Mouse (Mus musculus) kidney, postnatal 14 days (tissue): Measurements from ENCODE around the gene Bpifc.
"Not testable (repeated sequence)": the region's sequence is repeated elsewhere in the genome, so short reads cannot be mapped to it uniquely, and the experiment has no call there.

Source experiments
- DNase-seq: peaks from one replicate; pipeline ENCODE4 v3.0.0; 2022; ENCODE audit warnings: mixed read lengths

Bpifc gene

DNA sequence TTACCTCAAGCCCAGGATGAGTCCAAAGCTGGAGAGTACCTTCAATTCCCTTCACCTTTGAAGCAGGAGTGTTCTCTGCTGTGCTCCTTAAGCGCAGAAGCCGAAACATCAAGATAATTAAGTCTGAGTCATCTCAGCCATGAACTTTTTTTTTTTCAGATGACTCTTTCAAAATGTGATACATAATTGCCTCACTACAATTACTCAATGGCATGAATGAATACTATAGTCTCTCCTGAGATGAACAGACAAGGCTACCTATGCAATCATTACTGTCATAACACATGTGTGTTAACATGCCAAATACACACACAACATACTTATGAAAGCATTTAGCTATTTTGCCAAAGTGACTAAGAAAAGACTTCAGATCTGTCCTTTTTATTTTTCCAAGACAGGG is at the start of gene Bpifc:
Gene Bpifc, minus strand, starts transcription at position 115 of the 400 bp plus-strand sequence.
- DNase-seq, result no peak

DNA sequence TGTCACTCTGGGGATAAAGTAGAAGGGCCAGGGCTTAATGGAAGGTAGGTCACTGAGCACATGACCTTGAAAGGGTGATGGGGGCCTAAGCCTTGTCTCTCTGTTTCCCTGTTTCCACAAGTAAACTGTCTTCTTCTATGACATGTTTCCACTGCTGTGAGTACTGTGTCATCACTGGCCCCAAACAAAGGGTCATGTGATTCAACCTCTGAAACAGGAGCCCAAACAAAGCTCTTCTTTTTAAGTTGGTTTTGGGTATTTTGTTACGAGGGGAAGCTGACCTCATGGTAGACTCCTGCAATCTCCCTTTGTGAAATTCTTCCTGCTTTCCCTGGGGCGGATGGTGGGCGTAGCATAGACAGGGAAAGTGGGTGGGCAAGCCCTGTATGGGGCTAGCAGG is 48.6 kb upstream of the Bpifc start:
- DNase-seq, result no peak

DNA sequence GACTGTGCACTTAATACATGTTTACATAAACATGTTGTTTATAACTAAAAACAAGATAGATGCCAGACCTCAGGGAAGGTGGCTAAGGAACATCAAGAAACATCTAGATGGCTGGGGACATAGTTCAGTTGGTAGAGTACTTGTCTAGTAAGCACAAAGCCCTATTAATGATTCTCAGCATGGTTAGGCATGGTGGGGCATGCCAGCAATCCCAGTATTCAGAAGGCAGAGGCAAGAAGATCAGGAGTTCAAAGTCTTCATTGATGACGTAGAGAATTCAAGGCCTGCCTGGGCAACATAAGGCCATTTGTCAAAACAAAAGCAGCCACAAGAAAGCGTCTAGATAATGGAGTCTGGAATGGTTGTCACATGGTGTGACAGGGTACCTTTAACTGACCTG is 46.0 kb upstream of the Bpifc start:
- peak; percentile 63 for DNase-seq

DNA sequence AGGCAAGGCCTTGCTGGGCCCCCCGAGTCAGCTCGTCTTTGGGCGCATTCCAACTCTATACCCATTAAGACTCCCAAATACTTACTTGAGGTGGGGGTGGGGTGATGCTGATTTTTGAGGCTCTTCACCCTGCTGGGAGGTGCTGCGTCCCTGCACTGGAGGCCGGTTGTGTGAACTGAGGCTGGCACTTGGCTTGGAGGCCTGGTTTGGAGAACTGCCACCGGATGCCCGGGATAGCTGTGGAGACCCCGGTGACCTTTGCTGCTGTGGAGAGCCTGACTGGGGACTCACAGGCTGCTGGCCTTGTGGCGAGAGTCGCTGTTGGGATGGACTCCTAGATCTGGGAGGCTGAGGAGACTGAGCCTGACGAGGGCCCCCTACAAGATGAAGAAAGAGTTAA is 45.6 kb upstream of the Bpifc start:
- DNase-seq, result peak; percentile 45

DNA sequence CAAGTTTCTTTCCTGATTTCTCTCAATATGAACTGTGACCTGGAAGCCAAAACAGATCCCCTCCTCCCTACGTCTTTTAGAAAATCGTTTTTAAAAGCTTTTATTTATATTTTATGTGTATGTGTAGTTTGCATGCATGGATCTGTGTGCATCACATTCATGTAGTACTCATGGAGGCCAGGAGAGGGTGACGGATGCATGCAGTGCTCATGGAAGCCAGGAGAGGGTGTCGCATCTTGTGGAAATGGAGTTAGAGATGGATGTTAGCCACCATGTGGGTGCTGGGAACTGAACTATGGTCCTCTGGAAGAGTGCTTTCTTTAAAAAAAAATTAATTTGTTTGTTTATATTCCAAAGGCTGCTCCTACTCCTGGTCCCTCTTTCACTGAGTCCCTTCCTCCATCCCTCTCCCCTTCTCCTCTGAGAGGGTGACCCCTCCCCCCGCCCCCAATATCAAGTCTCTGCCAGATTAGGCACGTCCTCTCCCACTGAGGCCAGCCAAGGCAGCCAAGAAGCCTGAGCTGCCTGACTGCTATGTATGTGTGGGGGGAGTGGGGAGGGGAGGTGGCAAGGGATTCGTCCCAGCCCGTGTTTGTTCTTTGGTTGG is 44.7 kb upstream of the Bpifc start:
- DNase-seq, result no peak

DNA sequence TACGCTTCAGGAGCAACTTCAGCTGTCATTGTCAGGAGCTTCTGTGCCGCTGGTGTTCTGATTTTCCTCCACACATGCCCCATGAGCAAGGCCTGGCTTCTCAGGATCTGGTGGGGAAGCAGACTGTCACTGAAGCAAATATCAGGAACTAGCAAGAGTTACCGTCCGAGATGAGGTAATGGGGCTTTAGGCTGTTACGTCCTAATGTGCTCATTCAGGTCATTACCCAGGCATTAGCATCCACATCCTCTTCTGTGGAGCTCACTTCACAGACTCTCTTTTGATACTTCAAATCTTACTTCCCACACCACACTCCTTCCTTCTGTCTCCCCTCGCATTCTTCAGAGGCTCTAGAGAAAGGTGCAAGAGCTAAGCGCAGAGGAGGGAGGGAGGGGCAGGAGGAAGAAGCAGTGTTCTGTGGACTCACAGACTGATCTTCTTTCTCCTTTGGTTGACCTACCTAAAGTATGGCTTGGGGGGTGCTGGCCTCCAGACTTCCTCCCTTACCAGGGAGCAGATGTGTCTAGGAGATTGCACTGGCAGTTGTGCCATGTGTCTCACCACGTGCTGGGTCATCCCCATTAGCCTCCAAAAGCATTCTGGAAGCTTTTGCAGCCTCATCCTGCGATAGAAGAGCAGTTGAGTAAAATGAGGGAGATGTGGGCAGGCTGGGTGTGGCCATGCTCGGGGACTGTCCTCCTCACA is 41.3 kb upstream of the Bpifc start:
- DNase-seq, result no peak

DNA sequence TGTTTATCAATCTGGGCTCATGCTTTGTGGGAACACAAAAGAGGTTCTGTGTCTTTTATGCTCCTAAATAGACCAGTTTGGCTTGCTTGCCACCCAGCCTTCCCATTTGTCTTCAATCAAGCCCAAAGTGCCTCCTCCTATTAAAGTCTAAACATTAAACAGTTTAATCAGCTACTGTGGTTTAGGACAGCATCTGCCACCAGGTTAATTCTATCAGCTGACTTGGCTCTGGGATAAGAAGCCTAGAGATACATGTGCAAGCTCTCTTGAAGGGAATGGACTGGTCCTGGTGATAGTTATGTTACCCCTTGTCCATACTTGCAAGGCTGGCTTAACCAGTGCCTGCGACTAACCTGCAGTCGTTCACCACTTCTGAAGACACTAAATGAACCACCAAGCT is 38.8 kb upstream of the Bpifc start:
- DNase-seq, result no peak

DNA sequence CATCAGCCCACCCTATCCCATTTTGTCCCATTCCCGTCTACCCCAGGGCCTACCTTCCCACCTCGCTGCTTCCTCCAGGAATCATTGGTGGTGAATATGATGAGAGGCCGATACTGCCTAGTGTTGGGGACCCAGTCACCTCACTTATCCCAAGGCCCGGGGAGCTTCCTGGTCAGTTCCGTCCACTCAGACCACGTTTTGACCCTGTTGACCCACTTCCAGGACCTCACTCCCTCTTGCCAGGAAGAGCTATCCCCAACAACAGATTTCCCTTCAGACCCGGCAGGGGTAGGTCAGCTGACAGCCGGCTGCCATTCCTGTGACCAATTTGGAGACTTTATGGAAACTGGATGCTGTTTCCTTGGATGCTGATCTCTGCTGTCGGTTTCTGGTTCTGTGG is 36.1 kb upstream of the Bpifc start:
- DNase-seq, result no peak

DNA sequence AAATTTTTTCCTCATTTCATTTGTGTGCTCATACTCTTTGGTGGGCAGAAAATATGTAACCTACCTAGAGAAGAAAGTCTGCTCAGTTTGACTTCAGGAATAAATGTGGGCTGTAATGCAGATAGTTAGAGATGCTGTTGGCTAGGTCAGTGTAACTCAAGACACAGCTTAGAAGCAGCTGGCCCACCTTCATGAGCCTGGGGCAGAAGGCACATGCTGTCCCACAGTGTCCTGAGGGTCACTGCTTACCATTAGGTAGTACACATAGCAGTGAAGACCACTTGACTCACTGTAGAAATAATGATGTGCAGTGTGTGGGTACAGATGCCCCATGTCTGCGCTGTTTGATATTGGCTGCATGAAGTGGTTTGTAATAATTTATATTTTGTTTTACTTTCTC is 34.7 kb upstream of the Bpifc start:
- no peak for DNase-seq

DNA sequence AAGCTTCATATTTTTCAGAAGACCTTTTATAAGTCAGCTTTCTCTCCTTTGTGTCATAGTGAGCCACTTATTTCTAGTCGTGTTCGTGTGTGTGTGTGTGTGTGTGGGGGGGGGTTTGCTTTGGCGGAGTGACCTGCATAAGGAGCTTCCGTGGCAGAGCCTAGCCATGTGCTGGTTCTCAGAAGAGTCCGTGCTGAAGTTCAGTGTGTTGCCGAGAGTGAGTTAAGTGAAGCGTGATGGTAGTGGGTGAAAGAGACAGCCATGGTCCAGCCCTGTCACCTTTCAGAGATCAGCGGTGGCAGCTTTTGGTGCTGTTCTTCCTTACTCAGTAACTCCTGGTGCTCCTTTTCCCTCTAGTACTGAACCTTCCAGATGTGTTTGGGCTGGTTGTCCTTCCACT is 32.4 kb upstream of the Bpifc start:
- no peak for DNase-seq

DNA sequence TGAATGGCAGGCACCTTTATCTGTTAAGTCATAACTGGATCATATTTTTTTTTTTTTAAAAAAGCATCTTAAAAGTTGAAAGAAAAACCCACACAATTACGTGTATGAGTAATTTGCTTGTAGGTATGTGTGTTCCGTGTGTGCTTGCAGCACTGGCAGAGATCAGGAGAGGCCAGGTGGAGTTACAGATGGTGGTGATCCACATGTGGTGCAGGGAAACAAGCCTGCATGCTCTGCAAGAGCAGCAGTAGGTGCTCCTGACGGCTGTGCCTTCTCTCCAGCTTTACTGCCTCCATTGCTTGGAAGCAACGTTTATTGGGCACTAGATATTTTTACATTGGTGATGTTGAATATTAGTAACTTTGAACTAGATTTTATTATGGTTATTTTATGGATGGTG is 32.0 kb upstream of the Bpifc start:
- no peak for DNase-seq

DNA sequence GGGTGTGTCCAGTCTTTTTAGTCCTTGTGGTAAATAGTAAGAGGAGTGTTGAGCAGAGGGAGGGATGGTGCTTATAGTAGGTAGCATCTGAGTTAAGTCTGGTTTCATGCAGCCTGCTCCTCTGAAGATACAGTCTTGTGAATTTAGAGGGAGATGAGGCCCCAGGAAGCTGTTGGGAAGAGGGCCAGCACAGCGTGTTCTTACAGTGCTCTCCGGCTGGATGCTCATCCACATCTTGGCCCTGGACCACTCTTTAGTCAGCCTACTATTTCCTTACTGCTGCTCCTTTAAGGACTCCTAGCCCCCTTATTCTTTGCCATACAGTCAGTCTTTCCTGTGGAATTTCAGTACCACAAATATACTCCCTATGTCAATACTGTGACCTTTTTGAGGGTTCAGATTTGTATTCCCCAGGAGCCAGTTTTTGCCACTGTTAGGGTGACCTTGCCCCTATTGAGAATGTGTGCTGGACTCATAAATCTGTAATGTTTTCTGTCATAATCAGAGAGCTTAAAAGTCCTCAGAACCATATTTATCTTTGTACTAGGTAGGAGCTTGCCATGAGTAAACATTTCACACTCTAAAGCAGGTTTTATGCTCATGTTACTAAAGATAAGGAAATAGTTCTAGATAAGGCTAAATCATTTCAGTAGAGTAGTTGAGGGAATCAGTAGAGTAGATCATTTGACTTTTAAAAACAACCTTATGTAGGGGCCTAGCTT is 22.5 kb upstream of the Bpifc start:
- DNase-seq, result no peak

DNA sequence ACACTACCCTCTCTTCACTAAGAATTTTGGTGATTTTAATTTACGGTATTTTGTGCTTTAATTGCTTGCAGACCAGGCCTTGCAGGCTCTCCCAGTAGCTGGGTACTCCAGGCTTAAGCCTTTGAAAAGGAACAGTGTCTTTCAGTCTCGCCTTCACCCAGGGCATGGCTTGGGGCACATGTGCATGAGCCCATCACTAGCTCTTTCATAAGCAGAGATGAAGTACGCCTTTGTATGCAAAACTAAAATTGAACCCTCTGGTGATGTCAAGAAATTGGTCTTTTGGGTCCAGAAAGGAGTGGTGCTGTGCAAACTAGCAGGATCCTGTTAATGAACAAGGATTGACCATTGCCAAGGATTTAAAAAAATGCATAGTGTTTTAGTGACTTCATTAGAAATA is 20.8 kb upstream of the Bpifc start:
- no peak for DNase-seq

DNA sequence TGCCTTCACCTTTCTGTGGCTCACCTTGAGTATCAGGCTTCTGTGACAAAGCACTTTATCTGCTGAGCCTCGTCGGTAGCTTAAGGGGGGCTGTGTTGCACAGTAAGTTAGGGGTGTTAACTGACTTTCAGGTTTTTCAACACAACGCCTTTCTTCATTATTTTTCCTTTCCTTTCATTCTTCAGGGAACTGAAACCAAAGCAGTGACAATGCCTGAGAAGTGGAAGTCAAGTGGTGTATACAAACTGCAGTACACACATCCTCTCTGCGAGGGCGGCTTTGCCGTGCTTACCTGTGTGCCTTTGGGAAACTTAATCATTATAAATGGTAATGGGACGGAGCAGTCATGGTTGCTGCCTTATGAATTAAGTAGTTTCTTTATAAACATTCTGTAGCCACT is 19.0 kb upstream of the Bpifc start:
- no peak for DNase-seq

DNA sequence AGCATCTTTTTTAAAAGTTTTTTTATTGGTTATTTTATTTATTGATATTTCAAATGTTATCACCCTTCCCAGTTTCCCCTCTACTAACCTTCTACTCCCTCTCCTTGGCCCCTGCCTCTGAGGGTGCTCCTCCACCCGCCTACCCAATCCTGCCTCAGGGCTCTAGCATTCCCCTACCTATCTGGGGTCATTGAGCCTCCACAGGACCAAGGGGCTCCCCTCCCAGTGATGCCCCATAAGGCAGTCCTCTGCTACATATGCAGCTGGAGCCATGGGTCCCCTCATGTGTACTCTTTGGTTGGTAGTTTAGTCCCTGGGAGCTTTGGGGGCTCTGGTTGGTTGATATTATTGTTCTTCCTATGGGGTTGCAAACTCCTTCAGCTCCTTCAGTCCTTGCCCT is 15.1 kb upstream of the Bpifc start:
- not testable (repeated sequence) for DNase-seq

DNA sequence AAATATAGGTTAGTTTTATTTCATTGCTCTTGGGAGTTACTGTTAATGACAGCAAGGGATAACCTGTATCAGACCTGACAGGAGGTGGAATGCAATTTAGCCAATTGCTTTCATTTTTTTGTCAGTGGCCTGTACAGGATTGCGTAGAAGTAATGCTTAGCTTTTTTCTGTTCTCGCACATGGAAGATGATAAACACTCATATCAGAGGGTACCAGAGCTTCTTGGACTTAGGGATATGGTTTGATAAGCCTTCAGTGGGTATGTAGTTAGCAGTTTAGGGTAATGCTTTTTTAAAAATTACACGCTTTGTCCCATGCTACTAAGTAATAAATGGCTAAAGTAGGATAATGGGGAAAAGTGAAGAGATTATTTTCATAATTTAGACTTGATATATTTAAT is 14.7 kb upstream of the Bpifc start:
- DNase-seq, result no peak

DNA sequence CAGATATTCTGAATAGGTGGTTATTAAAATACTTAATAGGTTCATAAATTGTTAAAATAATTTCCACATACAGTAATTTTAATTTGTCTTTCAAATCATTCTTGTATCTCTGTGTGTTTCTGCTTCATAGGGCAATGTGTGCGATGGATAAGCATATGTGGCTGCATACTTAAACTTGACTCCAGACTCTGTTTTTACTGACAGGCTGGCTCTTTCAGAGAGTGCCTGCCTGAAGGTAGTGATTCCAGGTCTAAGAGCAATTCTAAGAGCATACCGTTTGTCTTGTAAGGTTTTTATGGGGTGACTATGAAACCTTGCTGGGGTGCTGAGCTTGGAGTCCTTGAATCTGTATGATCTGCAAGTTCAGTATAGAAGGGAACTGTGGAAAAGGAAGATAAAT is 14.2 kb upstream of the Bpifc start:
- no peak for DNase-seq

DNA sequence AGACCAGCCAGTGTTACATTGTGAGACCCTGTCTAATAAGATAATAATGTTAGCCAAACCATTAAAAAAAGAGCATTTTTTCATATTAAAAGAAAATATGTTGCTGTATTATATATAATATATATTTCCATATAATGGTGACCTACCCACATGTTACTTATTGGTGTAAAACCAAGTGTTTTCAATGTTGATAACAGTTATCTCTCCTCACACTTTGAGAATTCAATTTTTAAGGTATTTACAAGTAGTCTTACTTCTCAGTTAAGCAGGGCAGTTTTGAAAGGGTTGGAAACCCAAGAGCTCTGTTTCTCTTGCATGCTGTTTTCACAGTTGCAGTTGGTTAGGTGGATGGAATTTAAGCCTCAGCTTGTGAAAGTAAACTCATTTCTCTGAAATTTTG is 11.5 kb upstream of the Bpifc start:
- no peak for DNase-seq

DNA sequence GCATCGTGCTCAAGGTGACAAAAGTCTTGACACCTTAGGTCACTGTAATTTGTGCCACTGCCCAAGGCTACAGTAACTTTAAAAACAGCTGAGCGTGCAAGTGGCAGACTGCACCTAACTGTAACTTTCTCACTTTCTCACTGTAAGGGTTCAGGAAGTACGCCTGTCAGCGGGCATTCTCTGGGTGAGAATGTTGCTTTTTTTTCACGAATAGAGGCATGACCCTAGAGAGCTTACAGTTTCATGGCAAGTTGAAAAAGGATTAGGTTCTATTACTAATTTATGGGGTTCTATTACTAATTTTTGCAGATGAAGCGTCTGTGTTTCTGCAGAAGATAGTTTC is 10.8 kb upstream of the Bpifc start:
- no peak for DNase-seq

DNA sequence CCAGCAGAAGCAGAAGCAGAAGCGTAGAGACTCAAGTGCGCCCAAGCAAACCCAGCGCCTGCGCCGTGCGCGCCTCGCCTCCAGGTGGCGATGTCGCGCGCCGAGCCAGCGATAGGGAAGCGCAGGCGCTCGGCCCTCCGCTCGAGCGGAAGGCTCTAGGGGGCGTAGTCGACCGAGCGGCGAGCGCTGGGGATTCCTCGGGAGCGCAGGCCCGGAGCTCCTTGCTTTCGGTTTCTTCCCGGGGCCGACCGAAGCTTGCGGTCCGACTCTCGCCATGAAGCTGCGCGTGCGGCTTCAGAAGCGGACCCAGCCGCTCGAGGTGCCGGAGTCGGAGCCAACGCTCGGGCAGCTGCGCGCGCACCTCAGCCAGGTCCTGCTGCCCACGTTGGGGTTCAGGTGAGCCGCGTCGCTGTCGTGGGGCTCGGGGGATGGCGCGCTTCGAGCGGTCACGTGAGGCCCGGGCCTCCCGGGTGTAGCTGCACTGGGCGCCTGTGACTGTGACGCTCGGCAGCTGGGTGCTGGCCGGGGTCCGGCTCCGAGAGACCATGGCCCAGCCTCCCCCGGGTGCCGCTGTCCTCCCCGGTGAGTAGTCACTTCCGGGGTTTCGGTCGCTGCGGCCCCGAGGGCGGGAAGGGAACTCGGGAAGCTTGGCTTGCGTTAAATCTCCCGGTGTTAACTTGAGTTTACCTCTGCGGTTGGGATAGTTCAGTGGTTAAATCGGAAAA is 10.2 kb upstream of the Bpifc start, which contains the start of gene Fbxo7:
Gene Fbxo7, plus strand, starts transcription at position 224 of the 725 bp plus-strand sequence.
- peak; percentile 95 for DNase-seq

DNA sequence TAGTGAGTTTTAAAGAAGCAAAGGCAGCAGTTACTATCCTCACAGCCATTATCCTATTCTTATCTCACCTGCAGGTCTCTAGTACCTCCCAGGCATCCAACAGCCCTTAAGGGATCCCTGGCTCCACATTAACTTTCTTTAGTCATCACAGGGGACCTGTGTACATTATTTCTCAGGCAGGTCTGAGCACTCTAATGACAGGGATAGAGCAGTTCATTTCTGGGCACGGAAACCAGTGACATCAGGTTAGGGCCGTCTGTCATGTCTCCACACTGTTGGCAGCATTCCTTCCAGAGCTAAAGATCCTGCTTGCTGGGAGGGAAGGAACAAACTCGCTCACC is 9.7 kb upstream of the Bpifc start:
- DNase-seq, result no peak

DNA sequence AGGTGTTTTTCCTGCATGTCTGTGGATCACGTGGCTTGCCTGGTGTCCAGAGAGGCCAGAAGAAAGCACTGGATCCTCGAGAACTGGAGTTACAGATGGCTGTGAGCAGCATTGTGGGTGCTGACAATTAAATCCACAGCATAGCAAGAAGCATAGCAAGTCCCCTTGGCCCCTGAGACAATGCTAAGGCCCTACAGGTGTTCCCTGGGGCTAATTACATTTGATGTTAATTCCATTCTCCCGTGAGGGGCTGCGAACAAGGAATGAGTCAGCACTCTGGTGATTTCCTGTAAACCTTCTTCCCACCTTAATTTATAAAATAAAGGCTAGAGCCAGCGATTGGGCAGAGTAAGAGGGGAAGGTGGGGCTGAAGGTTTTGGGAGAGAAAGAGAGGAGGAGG is 7.1 kb upstream of the Bpifc start:
- DNase-seq, result no peak

DNA sequence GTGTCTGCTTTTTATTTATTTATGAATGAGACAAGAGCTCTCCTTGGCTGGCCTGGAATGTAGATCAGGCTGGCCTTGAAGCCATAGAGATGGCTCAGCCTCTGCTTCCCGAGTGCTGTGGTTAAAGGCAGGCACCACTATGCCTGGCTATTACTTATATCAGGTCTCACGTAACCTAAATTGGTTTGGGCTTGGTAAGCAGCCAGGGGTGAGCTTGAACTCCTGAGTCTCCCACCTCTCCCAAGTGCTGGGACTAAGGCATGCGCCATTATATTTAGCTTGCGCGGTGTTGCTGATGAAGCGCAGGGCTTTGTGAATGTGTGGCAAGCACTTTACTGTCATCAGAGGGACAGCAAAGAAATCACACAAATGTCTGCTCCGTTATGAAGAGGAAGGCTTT is 6.1 kb upstream of the Bpifc start:
- DNase-seq, result no peak

DNA sequence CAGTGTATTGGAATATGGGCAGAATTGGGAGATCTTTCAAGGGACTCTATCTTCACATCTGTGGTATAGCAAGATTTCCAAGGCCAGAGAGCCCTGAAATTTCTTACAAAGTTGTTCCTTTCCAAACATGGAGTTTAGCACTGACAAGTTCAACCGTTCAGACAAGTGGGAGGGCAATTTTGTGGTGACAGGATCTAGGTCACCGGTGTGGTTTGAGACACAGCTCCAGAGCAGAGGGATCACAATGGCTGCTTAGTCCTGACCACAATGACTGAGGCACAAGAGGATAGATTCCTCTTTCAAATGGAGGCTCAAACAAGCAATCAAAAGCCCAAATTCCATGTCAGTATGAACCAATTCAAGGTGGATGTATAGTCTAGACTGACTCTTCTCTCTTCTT is 523 bp downstream of the Bpifc start:
- no peak for DNase-seq
